Mouse (Mus musculus) brain, embryonic 14.5 days (tissue): ENCODE results near the gene Sipa1l1. TPM values are rescaled to one million over a fixed set of nuclear protein-coding genes. Genes with fewer than 3 reads are reported as not detected.
A peak's percentile ranks its signal among the peaks of the same experiment; 100 is the strongest.

ENCODE experiments used
- DNase-seq: peaks from one replicate; pipeline ENCODE4 v3.0.0-alpha.2; 2011; ENCODE audit warnings: low read depth
- CTCF ChIP-seq: fragments of 200-500 bp; IDR thresholded peaks from 2 replicates; pipeline ENCODE4 v1.5.1; 2012; ENCODE audit warnings: inconsistent platforms, mild to moderate bottlenecking, moderate library complexity, borderline replicate concordance; ENCODE audit not compliant: insufficient read depth, insufficient read length; ENCODE audit errors: extremely low read depth
- POLR2A ChIP-seq: fragments of 200-500 bp; IDR thresholded peaks from 2 replicates; pipeline ENCODE4 v1.6.1; 2012; ENCODE audit warnings: mild to moderate bottlenecking, inconsistent platforms, borderline replicate concordance; ENCODE audit not compliant: poor library complexity, insufficient read depth, insufficient read length, severe bottlenecking; ENCODE audit errors: extremely low read depth
- polyA plus RNA-seq: library from polyadenylated mRNA; depleted of rRNA; stranded (reverse); fragments of >200 nt; gene quantifications from 2 replicates; pipeline ENCODE4 v1.2.3, GENCODE M21; 2012

Gene Sipa1l1
- polyA plus RNA-seq, 1 experiment, result 24.1 TPM

DNA sequence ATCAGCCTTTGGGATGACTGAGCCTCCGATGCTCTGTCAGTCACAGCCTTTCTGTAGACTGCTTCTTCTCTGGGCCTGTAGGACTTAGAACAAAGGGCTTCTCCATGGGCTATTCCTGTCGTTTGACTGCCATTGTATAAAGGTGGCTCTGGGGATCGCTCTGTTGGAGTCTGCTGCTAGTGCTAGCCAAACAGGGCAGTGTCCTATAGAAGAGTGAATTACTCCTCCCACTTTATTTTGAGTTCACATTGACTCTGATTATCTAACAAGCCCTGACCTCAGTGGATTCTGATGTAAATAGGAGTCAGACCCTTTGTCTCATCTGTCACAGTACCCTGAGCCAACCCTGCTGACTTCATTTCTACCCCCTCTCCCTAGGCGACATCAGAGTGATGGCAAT is 264.2 kb downstream of the Sipa1l1 start:
- no peak for DNase-seq
- TF ChIP-seq CTCF (no peak), POLR2A (no peak)

DNA sequence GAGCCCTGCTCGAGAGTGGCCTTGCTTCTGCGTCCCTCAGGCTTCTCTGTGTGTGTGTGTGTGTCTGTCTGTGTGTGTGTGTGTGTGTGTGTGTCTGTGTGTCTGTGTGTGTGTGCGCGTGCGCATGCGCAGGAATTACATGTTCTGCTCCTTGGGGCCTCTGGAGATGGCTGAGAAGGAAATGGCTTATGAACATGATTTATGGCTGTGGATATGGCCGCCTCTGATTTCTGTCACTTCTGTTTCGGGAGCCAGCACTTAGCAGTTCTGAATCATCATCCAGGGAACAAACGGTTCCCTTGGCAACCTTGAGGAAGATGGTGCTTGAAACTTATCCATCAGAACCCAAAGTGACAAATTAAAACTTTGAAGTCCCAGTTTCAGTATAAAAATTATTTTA is 265.5 kb downstream of the Sipa1l1 start:
- no peak for DNase-seq

DNA sequence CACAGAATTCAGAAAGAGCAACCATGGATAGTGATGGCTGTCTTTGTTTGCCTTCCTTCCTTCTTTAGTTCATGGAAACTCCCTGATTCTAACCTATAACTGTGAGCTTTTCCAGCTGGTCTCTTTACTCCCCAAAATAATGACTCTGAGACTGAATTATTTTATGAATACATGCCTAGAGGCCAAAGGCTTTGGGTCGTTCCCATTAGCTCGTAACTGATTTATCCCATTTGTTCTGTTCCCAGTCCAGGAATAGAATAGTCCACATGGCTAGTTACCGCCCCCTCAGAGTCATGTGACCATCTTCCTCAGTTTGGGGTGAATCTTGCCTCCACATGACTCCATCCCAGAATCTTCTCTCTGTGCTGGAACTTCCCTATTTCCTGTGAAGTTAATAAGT is 272.4 kb downstream of the Sipa1l1 start:
- no peak for TF ChIP-seq CTCF
- TF ChIP-seq POLR2A, result no peak

More for the DNA sequence above, 265.5 kb downstream of the Sipa1l1 start:
- no peak for TF ChIP-seq CTCF

DNA sequence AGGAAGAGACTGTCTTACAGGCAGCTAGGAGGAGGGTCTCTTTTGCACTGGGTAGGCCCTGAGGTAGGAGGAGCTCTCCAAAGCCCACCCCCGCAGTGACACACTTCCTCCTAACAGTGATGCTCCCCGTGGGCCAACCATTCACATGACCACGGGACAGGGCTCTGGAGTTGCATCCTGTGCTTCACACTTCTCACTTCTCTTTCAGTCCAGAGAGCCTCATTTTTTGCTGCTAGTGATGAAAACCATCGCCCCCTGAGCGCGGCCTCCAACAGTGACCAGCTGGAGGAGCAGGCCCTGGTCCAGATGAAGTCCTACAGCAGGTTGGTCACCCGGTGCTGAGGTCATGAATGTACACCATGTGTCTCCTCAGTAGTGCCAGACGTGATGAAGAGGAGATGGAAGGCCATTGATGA is 277.5 kb downstream of the Sipa1l1 start:
- TF ChIP-seq POLR2A (no peak), CTCF (no peak)
- DNase-seq, result no peak

More for the DNA sequence above, 272.4 kb downstream of the Sipa1l1 start:
- DNase-seq, result no peak

DNA sequence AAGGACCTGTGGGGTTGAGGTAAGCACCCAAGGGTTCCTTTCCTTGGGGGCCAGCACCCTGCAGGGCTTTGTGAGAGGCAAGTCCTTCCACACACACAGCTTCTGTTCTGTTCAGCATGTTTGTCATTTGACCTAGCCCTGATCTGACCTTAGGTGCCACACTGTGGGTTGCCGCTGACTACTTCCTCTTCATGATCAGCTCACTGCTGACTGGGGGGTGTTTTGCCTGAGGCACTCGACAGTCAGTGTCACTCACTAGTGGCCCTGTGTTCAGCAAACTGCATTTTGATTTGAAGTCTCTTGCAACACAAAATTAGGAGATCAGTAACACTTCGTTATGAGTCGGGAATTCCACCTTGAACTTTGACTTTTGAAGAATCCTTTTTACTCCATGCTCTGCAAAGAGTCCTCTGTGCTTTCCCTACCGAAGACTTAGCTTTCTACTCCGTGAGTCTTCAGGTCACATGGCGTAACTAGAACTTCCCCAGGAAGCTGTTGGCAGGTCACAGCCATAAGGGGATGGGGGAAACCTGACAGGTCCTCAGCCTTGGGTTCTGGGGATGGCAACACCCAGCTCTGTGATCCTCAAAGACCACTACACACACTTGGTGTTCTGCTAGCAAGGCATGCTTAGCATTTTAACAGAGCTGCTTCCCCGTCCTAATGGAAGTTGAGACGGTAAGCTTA is 279.2 kb downstream of the Sipa1l1 start:
- no peak for DNase-seq
- TF ChIP-seq POLR2A (no peak), CTCF (no peak)

DNA sequence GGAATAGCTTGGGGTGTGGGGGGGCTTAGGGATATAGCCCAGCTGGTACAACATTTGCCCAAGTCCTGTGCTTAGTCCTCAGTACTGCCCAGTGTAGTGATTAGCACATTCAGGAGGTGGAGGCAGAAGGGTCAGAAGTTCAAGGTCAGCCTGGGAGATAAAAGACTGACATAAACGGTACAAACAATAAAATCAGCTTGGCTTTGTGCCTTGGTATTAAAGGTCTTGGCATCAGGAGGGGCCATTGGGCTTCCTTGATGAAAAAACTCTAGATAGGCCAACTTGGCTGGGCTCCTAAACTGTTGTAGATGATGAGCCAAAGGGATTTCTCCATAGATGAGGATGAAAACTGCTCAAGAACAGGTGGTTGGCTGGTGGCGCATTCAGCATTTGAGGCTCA is 283.3 kb downstream of the Sipa1l1 start:
- no peak for DNase-seq
- no peak for TF ChIP-seq CTCF
- no peak for TF ChIP-seq POLR2A

DNA sequence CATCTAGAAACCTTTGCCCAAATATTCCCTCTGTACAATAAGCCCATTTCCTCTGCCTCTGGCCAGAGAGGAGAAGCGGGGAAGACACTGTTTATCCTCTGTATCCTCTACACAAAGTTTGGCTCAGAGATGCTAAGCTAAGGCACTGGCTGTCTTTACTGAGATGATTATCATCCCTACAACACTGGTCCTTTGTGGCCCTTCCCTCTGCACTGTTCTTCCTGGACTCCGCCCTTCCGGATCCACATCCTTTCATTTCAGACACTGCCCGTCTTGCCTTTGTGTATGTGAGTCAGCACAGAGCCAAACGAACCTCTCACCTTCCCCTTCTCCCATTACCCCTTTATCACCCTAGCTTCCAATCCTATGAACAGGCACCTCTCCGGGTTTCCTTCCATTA is 285.3 kb downstream of the Sipa1l1 start:
- no peak for DNase-seq
- no peak for TF ChIP-seq POLR2A
- TF ChIP-seq CTCF, result no peak

DNA sequence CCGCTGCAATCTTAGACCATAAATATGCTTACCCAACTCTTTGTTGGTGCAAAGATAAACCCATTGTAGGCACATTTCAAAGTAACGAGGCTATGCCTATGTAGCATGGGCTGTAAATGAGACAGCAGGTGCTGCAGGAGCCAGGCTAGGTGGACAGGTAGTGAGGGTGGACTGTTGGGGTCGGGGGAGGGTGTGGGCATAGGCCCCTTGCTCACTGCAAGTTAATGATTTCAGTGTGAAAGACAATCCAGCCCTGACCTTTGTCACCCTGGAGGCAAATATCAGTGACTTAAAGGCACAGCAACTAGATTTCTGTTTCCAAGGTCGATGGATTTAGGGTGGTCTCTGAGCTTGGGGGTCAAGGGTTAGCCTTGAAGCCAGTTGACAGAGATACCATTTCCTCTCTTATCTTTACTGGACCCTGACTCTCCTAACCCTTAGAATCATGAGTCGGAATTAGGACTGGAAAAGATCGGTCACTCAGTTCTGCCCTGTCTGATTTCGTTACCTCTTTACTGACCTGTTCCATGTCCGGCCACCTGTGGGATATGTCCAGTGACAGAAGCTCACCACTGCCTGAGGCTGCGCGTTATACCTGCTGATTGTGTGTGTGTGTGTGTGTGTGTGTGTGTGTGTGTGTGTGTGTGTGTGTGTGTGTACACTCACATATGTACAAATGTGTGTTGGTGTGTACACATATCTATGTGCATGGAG is 286.7 kb downstream of the Sipa1l1 start:
- TF ChIP-seq CTCF (no peak), POLR2A (no peak)
- no peak for DNase-seq

DNA sequence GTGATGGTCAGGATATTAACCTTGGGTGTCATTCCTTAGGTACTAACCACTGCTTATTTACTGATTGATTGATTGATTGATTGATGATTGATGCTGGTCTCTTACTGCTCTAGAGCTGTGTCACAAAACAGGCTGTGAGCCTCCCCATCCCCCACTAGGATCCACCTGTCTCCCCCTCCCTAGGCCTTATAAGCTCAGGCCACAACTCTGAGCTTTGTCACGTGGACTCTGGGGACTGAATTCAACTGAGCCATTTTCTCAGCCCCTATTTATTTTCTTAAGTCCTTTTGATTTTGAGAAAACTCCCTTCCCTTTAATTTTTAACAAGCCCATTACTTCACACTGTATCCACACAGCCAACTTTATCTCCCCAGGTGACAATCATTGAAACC is 287.3 kb downstream of the Sipa1l1 start:
- DNase-seq, result no peak
- TF ChIP-seq POLR2A (no peak), CTCF (no peak)

DNA sequence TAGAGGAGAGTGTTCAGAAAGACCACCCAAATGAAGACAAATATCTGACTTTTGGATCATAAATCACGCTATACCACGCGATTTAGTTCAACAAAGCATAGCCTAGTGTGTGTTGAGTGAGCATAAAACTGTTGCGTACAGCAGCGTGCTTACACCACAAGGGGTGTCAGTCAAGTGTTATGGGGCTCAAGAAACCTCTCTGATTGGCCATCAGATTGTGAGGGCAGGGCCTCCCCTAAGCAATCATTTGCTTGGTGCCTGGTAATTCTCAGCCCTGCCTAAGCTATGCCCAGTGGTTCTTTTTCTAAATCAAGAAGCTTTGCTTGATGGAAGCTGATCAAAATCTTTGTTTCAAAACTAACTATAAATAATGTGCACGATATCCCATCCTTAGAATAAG is 288.5 kb downstream of the Sipa1l1 start:
- TF ChIP-seq CTCF (no peak), POLR2A (no peak)

DNA sequence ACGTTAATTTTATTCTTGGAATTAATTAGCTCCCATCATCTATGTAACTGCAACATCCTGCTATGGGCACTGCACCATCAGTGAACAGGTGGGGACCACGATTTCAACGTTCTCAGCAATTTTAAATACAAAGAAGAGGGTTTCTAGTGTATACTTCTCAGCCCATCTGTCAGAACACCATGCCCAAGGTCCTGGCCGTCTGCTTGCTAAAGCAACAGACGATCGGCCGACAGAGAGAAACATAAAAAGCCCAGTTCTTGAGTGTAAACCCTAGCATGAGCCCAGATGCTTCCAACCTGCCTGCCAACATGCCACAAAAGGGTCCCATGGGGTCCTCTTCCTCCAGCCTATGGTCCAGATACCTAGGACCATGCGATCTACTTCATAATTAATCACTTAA is 288.9 kb downstream of the Sipa1l1 start:
- DNase-seq, result peak; percentile 61
- TF ChIP-seq CTCF, result no peak
- TF ChIP-seq POLR2A, result no peak

More for the DNA sequence above, 288.5 kb downstream of the Sipa1l1 start:
- peak; percentile 12 for DNase-seq

DNA sequence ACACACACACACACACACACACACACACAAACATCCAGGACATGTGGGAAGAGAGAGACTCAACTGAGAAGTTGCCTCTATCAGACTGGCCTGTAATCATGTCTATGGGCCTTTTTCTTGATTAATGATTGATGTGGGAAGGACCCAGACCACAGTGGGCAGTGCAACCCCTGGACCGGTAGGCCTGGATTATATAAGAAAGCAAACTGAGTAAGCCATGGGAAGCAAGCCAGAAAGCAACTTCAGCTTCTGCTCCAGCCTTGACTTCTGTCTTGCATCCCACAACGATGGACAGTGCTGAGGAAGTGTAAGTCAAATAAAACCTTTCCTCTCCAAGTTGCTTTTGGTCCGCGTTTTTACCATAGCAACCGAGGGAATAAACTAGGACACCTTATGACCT is 298.1 kb downstream of the Sipa1l1 start:
- TF ChIP-seq CTCF (no peak), POLR2A (no peak)
- no peak for DNase-seq
